Comparison of ENCODE assay signal across 1 mouse cellular context in the genomic region with DNA sequence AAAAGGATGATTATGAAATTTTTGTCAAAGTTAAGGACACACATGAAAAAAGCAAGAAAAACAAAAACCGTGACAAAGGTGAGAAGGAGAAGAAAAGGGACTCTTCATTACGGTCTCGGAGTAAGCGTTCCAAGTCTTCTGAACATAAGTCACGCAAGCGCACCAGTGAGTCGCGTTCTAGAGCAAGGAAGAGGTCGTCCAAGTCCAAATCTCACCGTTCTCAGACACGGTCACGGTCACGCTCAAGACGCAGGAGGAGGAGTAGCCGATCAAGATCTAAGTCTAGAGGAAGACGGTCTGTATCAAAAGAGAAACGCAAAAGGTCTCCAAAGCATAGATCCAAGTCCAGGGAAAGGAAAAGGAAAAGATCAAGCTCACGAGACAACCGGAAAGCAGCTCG.
TF ChIP-seq lines count a peak whose summit lies in the region.

No protein-coding gene starts in this region.

TF ChIP-seq in MEL, 35 proteins besides CTCF, POLR2A, EP300 and RAD21:
- TF ChIP-seq POLR2AphosphoS2 (IDR thresholded peaks at IDR 0.05; ENCODE audit: low read length) (peak; percentile 43; the same call in 1 of the 2 replicates), POLR2AphosphoS5 (IDR thresholded peaks at IDR 0.05; ENCODE audit: borderline replicate concordance, low read depth, low read length) (no peak), GABPA (IDR thresholded peaks at IDR 0.05; ENCODE audit: low read depth, low read length) (no peak)
